Mouse (Mus musculus): ENCODE measurements around the gene Pianp. TPM values are rescaled to one million over a fixed set of nuclear protein-coding genes. Genes with fewer than 3 reads are reported as not detected.
A peak's percentile ranks its signal among the peaks of the same experiment; 100 is the strongest.

Pianp gene
- polyA plus RNA-seq, 1 experiment from 2014 or later, result 27.4 TPM

GRCm38 (mm10) chr6:124992241-124992640 is 4.3 kb upstream of the Pianp start:
- Histone ChIP-seq H3K4me2 (replicated peaks) (no peak overlapping the region), H3K4me3 (replicated peaks) (no peak overlapping the region), H3K4me1 (replicated peaks) (peaks cover 15% of the 10 kb centered on the region), H3K9ac (replicated peaks) (no peak overlapping the region), H3K9me3 (peaks cover 4% of the 10 kb centered on the region), H3K27me3 (peaks cover 50% of the 10 kb centered on the region), H3K27ac (no peak overlapping the region), H3K36me3 (no peaks in the 10 kb centered on the region)
- WGBS, result 79% methylated on average over 4 of the region's 4 CpGs
- ATAC-seq, result no peak

- peaks cover 56% of the 10 kb centered on the region for H3K27me3 ChIP-seq
- no peak for ATAC-seq
- WGBS, result 86% methylated on average over 9 of the region's 9 CpGs
- no peak overlapping the region for H3K4me2 ChIP-seq (replicated peaks)
- no peak overlapping the region for H3K9ac ChIP-seq (replicated peaks)
- no peaks in the 10 kb centered on the region for H3K36me3 ChIP-seq
- H3K27ac ChIP-seq, result no peak overlapping the region
- H3K4me1 ChIP-seq (replicated peaks), result peaks cover 26% of the 10 kb centered on the region
- no peak overlapping the region for H3K4me3 ChIP-seq (replicated peaks)
- peaks cover 4% of the 10 kb centered on the region for H3K9me3 ChIP-seq
Observed at GRCm38 (mm10) chr6:124993365-124993764, 3.1 kb upstream of the Pianp start.

GRCm38 (mm10) chr6:124993876-124994275 is 2.6 kb upstream of the Pianp start:
- H3K9ac ChIP-seq (replicated peaks), result peak overlapping the region; percentile 59
- peaks cover 61% of the 10 kb centered on the region for H3K27me3 ChIP-seq
- ATAC-seq, result peak; percentile 13; the same call in 1 of the 2 replicates
- H3K9me3 ChIP-seq, result peaks cover 4% of the 10 kb centered on the region
- peaks cover 31% of the 10 kb centered on the region for H3K4me1 ChIP-seq (replicated peaks)
- H3K36me3 ChIP-seq, result no peaks in the 10 kb centered on the region
- WGBS, result 5% methylated on average over 11 of the region's 11 CpGs
- H3K4me3 ChIP-seq (replicated peaks), result peak overlapping the region; percentile 3; the same call in 1 of the 2 replicates
- H3K4me2 ChIP-seq (replicated peaks), result peak overlapping the region; percentile 34
- H3K27ac ChIP-seq, result no peak overlapping the region

GRCm38 (mm10) chr6:124995246-124995645 is 1.2 kb upstream of the Pianp start:
- WGBS, result 85% methylated on average over 7 of the region's 7 CpGs
- Histone ChIP-seq H3K4me2 (replicated peaks) (no peak overlapping the region), H3K4me1 (replicated peaks) (peaks cover 38% of the 10 kb centered on the region), H3K4me3 (replicated peaks) (no peak overlapping the region), H3K9ac (replicated peaks) (no peak overlapping the region), H3K27ac (no peak overlapping the region), H3K27me3 (peaks cover 75% of the 10 kb centered on the region), H3K9me3 (no peaks in the 10 kb centered on the region; the same call in 1 of the 2 replicates), H3K36me3 (peaks cover 7% of the 10 kb centered on the region; the same call in 1 of the 2 replicates)
- no peak for ATAC-seq

- Histone ChIP-seq H3K27ac (peak overlapping the region; percentile 53; the same call in 1 of the 2 replicates), H3K4me3 (replicated peaks) (peak overlapping the region; percentile 73), H3K9me3 (no peaks in the 10 kb centered on the region), H3K4me2 (replicated peaks) (peak overlapping the region; percentile 95), H3K36me3 (peaks cover 14% of the 10 kb centered on the region; the same call in 1 of the 2 replicates), H3K4me1 (replicated peaks) (peaks cover 38% of the 10 kb centered on the region), H3K27me3 (peaks cover 81% of the 10 kb centered on the region), H3K9ac (replicated peaks) (peak overlapping the region; percentile 89)
- no peak for ATAC-seq
- 52% methylated on average over 8 of the region's 8 CpGs for WGBS
Observed at GRCm38 (mm10) chr6:124995831-124996403, 577 bp upstream of the Pianp start.

- peaks cover 25% of the 10 kb centered on the region; the same call in 1 of the 2 replicates for H3K36me3 ChIP-seq
- ATAC-seq, result no peak
- peak overlapping the region; percentile 73 for H3K4me3 ChIP-seq (replicated peaks)
- H3K4me1 ChIP-seq (replicated peaks), result peaks cover 38% of the 10 kb centered on the region
- no peaks in the 10 kb centered on the region for H3K9me3 ChIP-seq
- H3K9ac ChIP-seq (replicated peaks), result peak overlapping the region; percentile 89
- WGBS, result 4% methylated on average over 8 of the region's 8 CpGs
- H3K4me2 ChIP-seq (replicated peaks), result peak overlapping the region; percentile 95
- H3K27ac ChIP-seq, result no peak overlapping the region
- peaks cover 92% of the 10 kb centered on the region for H3K27me3 ChIP-seq
Observed at GRCm38 (mm10) chr6:124998066-124998465, 1.6 kb downstream of the Pianp start.

GRCm38 (mm10) chr6:124999091-124999490 is 2.6 kb downstream of the Pianp start:
- H3K4me1 ChIP-seq (replicated peaks), result peaks cover 43% of the 10 kb centered on the region
- 39% methylated on average over 14 of the region's 14 CpGs for WGBS
- H3K4me3 ChIP-seq (replicated peaks), result no peak overlapping the region
- peaks cover 85% of the 10 kb centered on the region for H3K27me3 ChIP-seq
- H3K36me3 ChIP-seq, result peaks cover 25% of the 10 kb centered on the region; the same call in 1 of the 2 replicates
- H3K9me3 ChIP-seq, result no peaks in the 10 kb centered on the region
- H3K9ac ChIP-seq (replicated peaks), result no peak overlapping the region
- ATAC-seq, result no peak
- H3K4me2 ChIP-seq (replicated peaks), result no peak overlapping the region
- H3K27ac ChIP-seq, result no peak overlapping the region

- Histone ChIP-seq H3K27me3 (peaks cover 82% of the 10 kb centered on the region), H3K9ac (replicated peaks) (no peak overlapping the region), H3K36me3 (peaks cover 25% of the 10 kb centered on the region; the same call in 1 of the 2 replicates), H3K4me2 (replicated peaks) (no peak overlapping the region), H3K4me1 (replicated peaks) (peaks cover 47% of the 10 kb centered on the region), H3K27ac (no peak overlapping the region), H3K4me3 (replicated peaks) (no peak overlapping the region), H3K9me3 (no peaks in the 10 kb centered on the region)
- 43% methylated on average over 10 of the region's 10 CpGs for WGBS
- ATAC-seq, result no peak
Observed at GRCm38 (mm10) chr6:124999546-124999945, 3.1 kb downstream of the Pianp start.

- Histone ChIP-seq H3K36me3 (peaks cover 25% of the 10 kb centered on the region; the same call in 1 of the 2 replicates), H3K9ac (replicated peaks) (0 out of 2 replicates have a peak overlapping the region, but pooled peaks have one; percentile 32), H3K27me3 (peaks cover 44% of the 10 kb centered on the region), H3K4me2 (replicated peaks) (no peak overlapping the region), H3K9me3 (no peaks in the 10 kb centered on the region), H3K4me1 (replicated peaks) (peaks cover 33% of the 10 kb centered on the region), H3K4me3 (replicated peaks) (no peak overlapping the region), H3K27ac (no peak overlapping the region)
- WGBS, result 55% methylated on average over 3 of the region's 3 CpGs
- no peak for ATAC-seq
Observed at GRCm38 (mm10) chr6:125003706-125004105, 7.2 kb downstream of the Pianp start.

GRCm38 (mm10) chr6:125005086-125005485 is 8.6 kb downstream of the Pianp start:
- ATAC-seq, result no peak
- Histone ChIP-seq H3K27me3 (peaks cover 30% of the 10 kb centered on the region), H3K9ac (replicated peaks) (no peak overlapping the region), H3K9me3 (no peaks in the 10 kb centered on the region), H3K4me3 (replicated peaks) (no peak overlapping the region), H3K4me2 (replicated peaks) (no peak overlapping the region), H3K4me1 (replicated peaks) (peaks cover 28% of the 10 kb centered on the region), H3K36me3 (peaks cover 20% of the 10 kb centered on the region; the same call in 1 of the 2 replicates), H3K27ac (no peak overlapping the region)
- 39% methylated on average over 3 of the region's 3 CpGs for WGBS

GRCm38 (mm10) chr6:125008060-125008459 is 11.6 kb downstream of the Pianp start:
- Histone ChIP-seq H3K4me3 (replicated peaks) (peak overlapping the region; percentile 77), H3K4me2 (replicated peaks) (peak overlapping the region; percentile 62), H3K9ac (replicated peaks) (peak overlapping the region; percentile 72), H3K9me3 (no peaks in the 10 kb centered on the region), H3K4me1 (replicated peaks) (peaks cover 58% of the 10 kb centered on the region), H3K27ac (peak overlapping the region; percentile 98), H3K36me3 (peaks cover 20% of the 10 kb centered on the region), H3K27me3 (peaks cover 4% of the 10 kb centered on the region; the same call in 1 of the 2 replicates)
- ATAC-seq, result no peak; the same call in 1 of the 2 replicates
- WGBS, result 42% methylated on average over 13 of the region's 13 CpGs

- Histone ChIP-seq H3K4me2 (replicated peaks) (peak overlapping the region; percentile 62), H3K4me3 (replicated peaks) (peak overlapping the region; percentile 77), H3K4me1 (replicated peaks) (peaks cover 56% of the 10 kb centered on the region), H3K36me3 (peaks cover 26% of the 10 kb centered on the region), H3K27me3 (peaks cover under 1% of the 10 kb centered on the region; the same call in 1 of the 2 replicates), H3K9me3 (no peaks in the 10 kb centered on the region), H3K9ac (replicated peaks) (peak overlapping the region; percentile 93), H3K27ac (peak overlapping the region; percentile 98)
- under 1% methylated on average over 34 of the region's 34 CpGs for WGBS
- peak; percentile 99 for ATAC-seq
Observed at GRCm38 (mm10) chr6:125008586-125009128, 12.2 kb downstream of the Pianp start.

- peak within 1 kb of the TSS; percentile 93 for H3K4me2 ChIP-seq (replicated peaks)
- peak within 1 kb of the TSS; percentile 98 for H3K27ac ChIP-seq
- peak within 1 kb of the TSS; percentile 77 for H3K4me3 ChIP-seq (replicated peaks)
- peak within 1 kb of the TSS; percentile 93 for H3K9ac ChIP-seq (replicated peaks)
- ATAC-seq, result no peak
- no peaks in the 10 kb centered on the region for H3K9me3 ChIP-seq
- 0% methylated on average over 3 of the region's 3 CpGs for WGBS
- H3K36me3 ChIP-seq, result peaks cover 28% of the 10 kb centered on the region
- H3K4me1 ChIP-seq (replicated peaks), result peaks cover 53% of the 10 kb centered on the region
- H3K27me3 ChIP-seq, result no peaks in the 10 kb centered on the region
Observed at GRCm38 (mm10) chr6:125009129-125009180, 12.5 kb downstream of the Pianp start, which contains the start of gene Zfp384. Zfp384 (plus strand) TSS chr6:125009145.

All from midbrain, embryonic 13.5 days (tissue).